Mouse (Mus musculus): ENCODE data around the gene Gm49369. TPM values are rescaled to one million over a fixed set of nuclear protein-coding genes. Genes with fewer than 3 reads are reported as not detected.
"Not testable (repeated sequence)": the region's sequence is repeated elsewhere in the genome, so short reads cannot be mapped to it uniquely, and the experiment has no call there.

The Gm49369 gene
- polyA plus RNA-seq, 1 experiment from 2014 or later: 1.2 TPM

DNA sequence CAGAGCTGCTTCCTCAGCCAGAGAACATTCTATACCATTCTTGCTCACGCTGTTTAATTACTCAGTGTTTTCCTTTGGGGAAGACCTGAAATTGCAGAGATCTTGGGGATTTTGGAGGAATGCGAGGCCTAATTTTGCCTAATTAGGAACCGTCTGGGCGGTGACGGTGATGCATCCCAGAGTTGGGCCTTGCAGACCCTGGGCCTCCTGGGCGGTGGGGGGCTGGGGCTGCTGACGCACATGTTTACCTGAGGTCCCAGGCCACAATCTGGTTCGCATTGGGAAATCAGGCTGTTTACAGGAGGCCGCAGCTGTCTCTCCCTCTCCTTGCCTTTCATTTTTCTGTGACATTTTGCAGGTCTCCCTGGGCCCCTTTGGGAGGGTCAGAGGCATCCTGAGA, 49.7 kb downstream of the Gm49369 start:
- not testable (repeated sequence) for H3K27ac ChIP-seq

DNA sequence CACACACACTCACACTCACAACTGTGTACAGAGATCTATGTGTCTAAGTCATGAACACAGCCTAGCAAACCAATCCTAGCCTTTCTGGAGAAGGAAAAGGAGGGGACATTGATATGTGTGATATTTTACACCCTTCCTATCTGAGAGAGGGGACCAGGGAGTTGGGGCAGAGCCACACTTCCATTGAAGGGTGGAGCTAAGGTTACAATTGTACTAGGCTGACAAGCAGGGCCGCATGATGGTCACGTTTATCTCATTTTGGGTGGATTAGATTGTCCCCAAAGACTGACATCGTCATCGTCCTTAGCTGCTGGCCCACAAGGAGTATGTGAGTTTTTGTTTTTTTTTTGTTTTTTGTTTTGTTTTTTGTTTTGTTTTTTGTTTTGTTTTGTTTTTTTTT, 51.2 kb downstream of the Gm49369 start:
- H3K4me3 ChIP-seq (replicated peaks): no peak overlapping the region
- no peak overlapping the region for H3K9ac ChIP-seq
- ATAC-seq: no peak
- H3K27me3 ChIP-seq (replicated peaks): no peaks in the 10 kb centered on the region
- H3K4me2 ChIP-seq (replicated peaks): no peak overlapping the region
- no peaks in the 10 kb centered on the region for H3K9me3 ChIP-seq
- no peak overlapping the region for H3K27ac ChIP-seq
- H3K36me3 ChIP-seq: no peaks in the 10 kb centered on the region
- WGBS: 87% methylated on average over 4 of the region's 4 CpGs
- H3K4me1 ChIP-seq (replicated peaks): peaks cover 37% of the 10 kb centered on the region

More for the DNA sequence above, 49.7 kb downstream of the Gm49369 start:
- WGBS: 46% methylated on average over 5 of the region's 9 CpGs
- H3K9me3 ChIP-seq; H3K27me3 ChIP-seq (replicated peaks); H3K4me2 ChIP-seq (replicated peaks); H3K4me3 ChIP-seq (replicated peaks); H3K9ac ChIP-seq; ATAC-seq; H3K36me3 ChIP-seq: not testable (repeated sequence)
- H3K4me1 ChIP-seq (replicated peaks): peaks cover 27% of the 10 kb centered on the region

GRCm38 (mm10) chr7:142330271-142330724, 52.2 kb downstream of the Gm49369 start:
- no peaks in the 10 kb centered on the region for H3K9me3 ChIP-seq
- peaks cover 37% of the 10 kb centered on the region for H3K4me1 ChIP-seq (replicated peaks)
- peak overlapping the region; percentile 61 for H3K27ac ChIP-seq
- H3K36me3 ChIP-seq: no peaks in the 10 kb centered on the region
- H3K4me3 ChIP-seq (replicated peaks): no peak overlapping the region
- WGBS: 28% methylated on average over 9 of the region's 9 CpGs
- no peak overlapping the region for H3K4me2 ChIP-seq (replicated peaks)
- no peak overlapping the region for H3K9ac ChIP-seq
- H3K27me3 ChIP-seq (replicated peaks): no peaks in the 10 kb centered on the region
- ATAC-seq: peak; percentile 74

DNA sequence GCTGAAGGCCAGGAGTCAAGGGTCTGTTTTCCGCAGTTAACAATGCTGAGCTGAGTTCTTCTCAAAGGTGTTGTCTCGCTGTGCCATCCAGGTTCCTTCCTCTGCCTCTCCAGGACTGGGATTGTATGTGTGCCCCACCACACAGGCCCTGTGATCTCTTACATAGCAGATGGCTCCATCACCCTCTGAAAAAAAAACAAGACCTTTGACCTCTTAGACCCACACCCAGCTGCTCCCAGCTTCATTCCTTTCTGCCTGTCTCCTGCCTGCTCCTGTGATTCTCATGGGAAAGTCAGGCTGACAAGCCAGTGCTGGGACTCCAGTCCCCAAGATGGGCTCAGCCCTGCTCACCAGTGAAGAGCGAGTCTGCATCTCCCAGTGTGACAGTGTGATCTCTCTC, 54.0 kb downstream of the Gm49369 start:
- peak overlapping the region; percentile 56 for H3K27ac ChIP-seq
- H3K4me3 ChIP-seq (replicated peaks): no peak overlapping the region
- peaks cover 30% of the 10 kb centered on the region for H3K4me1 ChIP-seq (replicated peaks)
- H3K27me3 ChIP-seq (replicated peaks): no peaks in the 10 kb centered on the region
- H3K36me3 ChIP-seq: no peaks in the 10 kb centered on the region
- no peak overlapping the region for H3K9ac ChIP-seq
- H3K9me3 ChIP-seq: no peaks in the 10 kb centered on the region
- WGBS: 49% methylated on average over 3 of the region's 3 CpGs
- ATAC-seq: peak; percentile 30
- no peak overlapping the region; the same call in 1 of the 2 replicates for H3K4me2 ChIP-seq (replicated peaks)

GRCm38 (mm10) chr7:142326714-142327445, 55.6 kb downstream of the Gm49369 start:
- 21% methylated on average over 9 of the region's 9 CpGs for WGBS
- peak overlapping the region; percentile 68 for H3K27ac ChIP-seq
- no peak overlapping the region for H3K4me2 ChIP-seq (replicated peaks)
- no peaks in the 10 kb centered on the region for H3K9me3 ChIP-seq
- no peak overlapping the region for H3K4me3 ChIP-seq (replicated peaks)
- peaks cover 30% of the 10 kb centered on the region for H3K4me1 ChIP-seq (replicated peaks)
- H3K36me3 ChIP-seq: no peaks in the 10 kb centered on the region
- H3K9ac ChIP-seq: no peak overlapping the region
- no peak for ATAC-seq
- no peaks in the 10 kb centered on the region for H3K27me3 ChIP-seq (replicated peaks)

- H3K9ac ChIP-seq: no peak overlapping the region
- peak overlapping the region; percentile 27; the same call in 1 of the 2 replicates for H3K27ac ChIP-seq
- H3K9me3 ChIP-seq: no peaks in the 10 kb centered on the region
- ATAC-seq: no peak
- no peaks in the 10 kb centered on the region for H3K27me3 ChIP-seq (replicated peaks)
- H3K4me1 ChIP-seq (replicated peaks): peaks cover 25% of the 10 kb centered on the region
- H3K4me3 ChIP-seq (replicated peaks): no peak overlapping the region
- H3K36me3 ChIP-seq: no peaks in the 10 kb centered on the region
- WGBS: 69% methylated on average over 12 of the region's 12 CpGs
- no peak overlapping the region for H3K4me2 ChIP-seq (replicated peaks)
Measured at GRCm38 (mm10) chr7:142323396-142324117, 58.9 kb downstream of the Gm49369 start.

DNA sequence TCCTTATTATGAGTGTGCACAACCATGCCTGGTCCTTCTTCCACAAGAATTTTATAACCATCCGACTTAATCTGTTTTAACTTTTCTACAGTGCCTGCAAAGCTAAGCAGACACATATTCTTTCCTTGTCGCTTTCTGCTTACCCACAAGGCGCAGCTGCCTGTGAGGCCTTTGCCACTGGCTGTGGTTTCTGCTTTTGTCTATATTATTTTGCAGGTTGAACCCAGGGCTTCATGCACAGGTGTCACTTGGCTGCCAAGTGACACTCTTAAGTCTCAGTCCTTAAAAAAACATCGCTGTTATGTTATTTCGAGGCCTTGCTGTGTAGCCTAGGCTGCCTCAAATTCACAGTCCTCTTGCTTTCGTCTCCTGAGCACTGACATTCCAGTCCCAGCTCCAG, 59.8 kb downstream of the Gm49369 start:
- peak overlapping the region; percentile 28; the same call in 1 of the 2 replicates for H3K27ac ChIP-seq
- no peak for ATAC-seq
- H3K4me2 ChIP-seq (replicated peaks): no peak overlapping the region
- H3K36me3 ChIP-seq: no peaks in the 10 kb centered on the region
- no peak overlapping the region for H3K4me3 ChIP-seq (replicated peaks)
- peaks cover 19% of the 10 kb centered on the region for H3K4me1 ChIP-seq (replicated peaks)
- H3K9me3 ChIP-seq: no peaks in the 10 kb centered on the region
- H3K27me3 ChIP-seq (replicated peaks): no peaks in the 10 kb centered on the region
- H3K9ac ChIP-seq: no peak overlapping the region
- 86% methylated on average over 6 of the region's 6 CpGs for WGBS

DNA sequence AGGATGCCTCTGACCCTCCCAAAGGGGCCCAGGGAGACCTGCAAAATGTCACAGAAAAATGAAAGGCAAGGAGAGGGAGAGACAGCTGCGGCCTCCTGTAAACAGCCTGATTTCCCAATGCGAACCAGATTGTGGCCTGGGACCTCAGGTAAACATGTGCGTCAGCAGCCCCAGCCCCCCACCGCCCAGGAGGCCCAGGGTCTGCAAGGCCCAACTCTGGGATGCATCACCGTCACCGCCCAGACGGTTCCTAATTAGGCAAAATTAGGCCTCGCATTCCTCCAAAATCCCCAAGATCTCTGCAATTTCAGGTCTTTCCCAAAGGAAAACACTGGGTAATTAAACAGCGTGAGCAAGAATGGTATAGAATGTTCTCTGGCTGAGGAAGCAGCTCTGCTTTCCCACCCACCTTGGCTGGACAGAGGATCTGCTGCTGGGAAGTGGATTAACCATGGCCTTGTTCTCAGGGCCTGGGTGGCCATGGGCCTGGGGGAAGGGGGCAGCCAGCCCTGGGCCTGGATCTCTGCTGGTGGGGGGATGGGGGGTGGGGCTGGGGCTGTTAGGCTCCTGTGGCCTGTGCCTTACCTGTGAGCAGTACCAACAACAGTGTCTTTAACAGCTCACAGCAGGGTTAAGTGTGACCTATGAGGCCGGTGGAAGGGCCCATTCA, 60.7 kb downstream of the Gm49369 start:
- H3K4me2 ChIP-seq (replicated peaks); H3K9ac ChIP-seq; H3K27me3 ChIP-seq (replicated peaks); H3K36me3 ChIP-seq; H3K9me3 ChIP-seq; H3K4me3 ChIP-seq (replicated peaks): not testable (repeated sequence)
- 38% methylated on average over 7 of the region's 10 CpGs for WGBS
- peaks cover 13% of the 10 kb centered on the region; the same call in 1 of the 2 replicates for H3K4me1 ChIP-seq (replicated peaks)
- ATAC-seq: 0 out of 2 replicates have a peak, but pooled peaks have one; percentile 9
- H3K27ac ChIP-seq: peak overlapping the region; percentile 51

Other genes with a start within 250 kb of the Gm49369 start
- gene Gm39115, start 246.6 kb downstream of the Gm49369 start, polyA plus RNA-seq (2015; fragmentation: Nextera tagmentation; extraction: Ambion mirVana): not detected in 2 replicates
- gene Gm45337, start 238.1 kb downstream of the Gm49369 start, polyA plus RNA-seq (2015; fragmentation: Nextera tagmentation; extraction: Ambion mirVana): not detected in 2 replicates
- gene Gm29735, start 225.6 kb downstream of the Gm49369 start, polyA plus RNA-seq (2015; fragmentation: Nextera tagmentation; extraction: Ambion mirVana): not detected in 2 replicates
- gene Gm4553, start 216.9 kb downstream of the Gm49369 start, polyA plus RNA-seq (2015; fragmentation: Nextera tagmentation; extraction: Ambion mirVana): not detected in 2 replicates
- gene Krtap5-2, start 206.7 kb downstream of the Gm49369 start, polyA plus RNA-seq (2015; fragmentation: Nextera tagmentation; extraction: Ambion mirVana): not detected in 2 replicates
- not detected in 2 replicates for gene Gm10153, start 192.3 kb downstream of the Gm49369 start, polyA plus RNA-seq (2015; fragmentation: Nextera tagmentation; extraction: Ambion mirVana)
- gene Krtap5-3, start 181.3 kb downstream of the Gm49369 start, polyA plus RNA-seq (2015; fragmentation: Nextera tagmentation; extraction: Ambion mirVana): not detected in 2 replicates
- not detected in 2 replicates for gene Gm7579, start 170.8 kb downstream of the Gm49369 start, polyA plus RNA-seq (2015; fragmentation: Nextera tagmentation; extraction: Ambion mirVana)
- not detected in 2 replicates for gene Krtap5-5, start 152.7 kb downstream of the Gm49369 start, polyA plus RNA-seq (2015; fragmentation: Nextera tagmentation; extraction: Ambion mirVana)
- gene Gm40460, start 141.6 kb downstream of the Gm49369 start, polyA plus RNA-seq (2015; fragmentation: Nextera tagmentation; extraction: Ambion mirVana): not detected in 2 replicates
- not detected in 2 replicates for gene Gm2431, start 124.3 kb downstream of the Gm49369 start, polyA plus RNA-seq (2015; fragmentation: Nextera tagmentation; extraction: Ambion mirVana)
- not detected in 2 replicates for gene Gm4559, start 108.3 kb downstream of the Gm49369 start, polyA plus RNA-seq (2015; fragmentation: Nextera tagmentation; extraction: Ambion mirVana)
- gene Krtap5-1, start 85.5 kb downstream of the Gm49369 start, polyA plus RNA-seq (2015; fragmentation: Nextera tagmentation; extraction: Ambion mirVana): not detected in 2 replicates
- gene Krtap5-4, start 79.1 kb downstream of the Gm49369 start, polyA plus RNA-seq (2015; fragmentation: Nextera tagmentation; extraction: Ambion mirVana): not detected in 2 replicates
- 1.9 and 2.0 TPM in 2 replicates for gene Ifitm10, start 8.9 kb downstream of the Gm49369 start, polyA plus RNA-seq (2015; fragmentation: Nextera tagmentation; extraction: Ambion mirVana)
- gene Ctsd, start 5.4 kb upstream of the Gm49369 start, polyA plus RNA-seq (2015; fragmentation: Nextera tagmentation; extraction: Ambion mirVana): 282 and 329 TPM in 2 replicates
- gene Syt8, start 52.2 kb upstream of the Gm49369 start, polyA plus RNA-seq (2015; fragmentation: Nextera tagmentation; extraction: Ambion mirVana): 5.4 and 5.6 TPM in 2 replicates
- gene Tnni2, start 59.1 kb upstream of the Gm49369 start, polyA plus RNA-seq (2015; fragmentation: Nextera tagmentation; extraction: Ambion mirVana): 4.8 and 4.9 TPM in 2 replicates
- gene Lsp1, start 78.1 kb upstream of the Gm49369 start, polyA plus RNA-seq (2015; fragmentation: Nextera tagmentation; extraction: Ambion mirVana): 130 and 145 TPM in 2 replicates
- gene Tnnt3, start 116.2 kb upstream of the Gm49369 start, polyA plus RNA-seq (2015; fragmentation: Nextera tagmentation; extraction: Ambion mirVana): 1.4 and 4.3 TPM in 2 replicates
- 44.9 and 57.4 TPM in 2 replicates for gene Mrpl23, start 150.0 kb upstream of the Gm49369 start, polyA plus RNA-seq (2015; fragmentation: Nextera tagmentation; extraction: Ambion mirVana)

Data from intestine, embryonic 15.5 days (tissue).